Mouse (Mus musculus) right cerebral cortex, postnatal 14 days (tissue): ENCODE results near the gene Txndc11.
"Not testable (repeated sequence)": the region's sequence is repeated elsewhere in the genome, so short reads cannot be mapped to it uniquely, and the experiment has no call there.

ENCODE experiments used
- DNase-seq: peaks from one replicate; pipeline ENCODE4 v3.0.0; 2022

Gene Txndc11

GRCm38 (mm10) chr16:11134348-11135344 lies at the start of gene Txndc11:
TSS of gene Txndc11 (minus strand) at chr16:11134650.
- DNase-seq, result peak; percentile 99

- DNase-seq, result no peak
Measured at GRCm38 (mm10) chr16:11177404-11177803, 43.0 kb upstream of the Txndc11 start.

GRCm38 (mm10) chr16:11176884-11177244 lies 42.4 kb upstream of the Txndc11 start:
- no peak for DNase-seq

GRCm38 (mm10) chr16:11176208-11176883 lies 41.9 kb upstream of the Txndc11 start, which contains the start of gene Zc3h7a:
TSS of gene Zc3h7a (minus strand) at chr16:11176393.
- peak; percentile 89 for DNase-seq

- peak; percentile 43 for DNase-seq
Measured at GRCm38 (mm10) chr16:11175489-11176207, 41.2 kb upstream of the Txndc11 start.

GRCm38 (mm10) chr16:11175100-11175488 lies 40.6 kb upstream of the Txndc11 start:
- no peak for DNase-seq

GRCm38 (mm10) chr16:11174671-11175081 lies 40.2 kb upstream of the Txndc11 start:
- peak; percentile 45 for DNase-seq

- DNase-seq, result no peak
Measured at GRCm38 (mm10) chr16:11171679-11172078, 37.2 kb upstream of the Txndc11 start.

GRCm38 (mm10) chr16:11166431-11166830 lies 32.0 kb upstream of the Txndc11 start:
- DNase-seq, result no peak

- DNase-seq, result no peak
Measured at GRCm38 (mm10) chr16:11164695-11165255, 30.3 kb upstream of the Txndc11 start.

- not testable (repeated sequence) for DNase-seq
Measured at GRCm38 (mm10) chr16:11157721-11158120, 23.3 kb upstream of the Txndc11 start.

GRCm38 (mm10) chr16:11154500-11154899 lies 20.1 kb upstream of the Txndc11 start:
- no peak for DNase-seq

- DNase-seq, result peak; percentile 96
Measured at GRCm38 (mm10) chr16:11143706-11144483, 9.4 kb upstream of the Txndc11 start.

GRCm38 (mm10) chr16:11133476-11134347 lies 738 bp downstream of the Txndc11 start:
- peak; percentile 39 for DNase-seq

GRCm38 (mm10) chr16:11132839-11133238 lies 1.6 kb downstream of the Txndc11 start:
- DNase-seq, result no peak

- DNase-seq, result no peak
Measured at GRCm38 (mm10) chr16:11128301-11128700, 6.1 kb downstream of the Txndc11 start.

- DNase-seq, result no peak
Measured at GRCm38 (mm10) chr16:11125371-11125770, 9.1 kb downstream of the Txndc11 start.

GRCm38 (mm10) chr16:11124110-11124509 lies 10.3 kb downstream of the Txndc11 start:
- no peak for DNase-seq

- no peak for DNase-seq
Measured at GRCm38 (mm10) chr16:11122625-11123024, 11.8 kb downstream of the Txndc11 start.

- DNase-seq, result no peak
Measured at GRCm38 (mm10) chr16:11109198-11109740, 25.2 kb downstream of the Txndc11 start.

- DNase-seq, result no peak
Measured at GRCm38 (mm10) chr16:11104905-11105304, 29.5 kb downstream of the Txndc11 start.
